Comparison of ENCODE assay signal across 7 mouse cellular contexts in the genomic region with DNA sequence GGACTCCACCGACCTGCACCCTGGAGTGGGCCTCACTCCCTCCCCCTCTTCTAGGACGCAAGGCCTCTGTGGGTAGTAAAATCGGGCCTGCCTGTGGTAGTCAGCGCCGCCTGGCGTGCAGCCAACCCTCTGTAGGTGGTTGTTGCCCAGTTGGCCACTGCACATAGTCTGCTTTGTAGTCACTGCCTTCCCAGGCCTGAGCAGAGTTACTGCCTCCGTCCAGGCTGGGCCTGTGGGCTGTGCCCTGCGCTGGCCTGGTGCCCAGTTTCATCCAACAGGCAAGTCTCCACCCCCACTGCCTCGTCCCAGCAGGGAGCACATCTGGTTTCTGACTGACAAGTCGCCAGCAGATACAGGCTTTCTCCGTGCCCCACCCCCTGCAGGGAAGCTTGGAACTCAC. TPM values are rescaled to one million over a fixed set of nuclear protein-coding genes. Genes with fewer than 3 reads are reported as not detected.
DNase-seq lines count a peak whose midpoint lies in the region; ATAC-seq and TF ChIP-seq lines count a peak whose summit lies in the region.

No protein-coding gene starts in this region.

- no peak for TF ChIP-seq CTCF in left cerebral cortex, adult 2 months (IDR thresholded peaks at IDR 0.05)

- no peaks in the 10 kb centered on the region for H3K9me3 ChIP-seq in intestine, embryonic 15.5 days
- no peaks in the 10 kb centered on the region for H3K9me3 ChIP-seq in stomach, embryonic 15.5 days

- H3K4me2 ChIP-seq in intestine, embryonic 15.5 days (replicated peaks) = no peak overlapping the region
- no peak overlapping the region for H3K4me2 ChIP-seq in stomach, embryonic 15.5 days

- no peak overlapping the region for H3K27ac ChIP-seq in intestine, embryonic 15.5 days
- no peak overlapping the region for H3K27ac ChIP-seq in left cerebral cortex, adult 2 months
- no peak overlapping the region for H3K27ac ChIP-seq in stomach, embryonic 15.5 days

- intact Hi-C loops in gastrocnemius, postnatal 14 days (cut with DNase I; ENCODE audit: low total_unique reads) = no loop called here
- intact Hi-C loops in left cerebral cortex, adult 2 months (cut with DNase I) = no loop called here

- no peaks in the 10 kb centered on the region for H3K27me3 ChIP-seq in intestine, embryonic 15.5 days (replicated peaks)
- H3K27me3 ChIP-seq in stomach, embryonic 15.5 days (replicated peaks) = no peaks in the 10 kb centered on the region

- peaks cover 10% of the 10 kb centered on the region for H3K4me1 ChIP-seq in intestine, embryonic 15.5 days (replicated peaks)
- peaks cover 8% of the 10 kb centered on the region for H3K4me1 ChIP-seq in stomach, embryonic 15.5 days

- no peak overlapping the region for H3K9ac ChIP-seq in intestine, embryonic 15.5 days
- no peak overlapping the region for H3K9ac ChIP-seq in stomach, embryonic 15.5 days

- no peaks in the 10 kb centered on the region for H3K36me3 ChIP-seq in intestine, embryonic 15.5 days
- H3K36me3 ChIP-seq in stomach, embryonic 15.5 days = no peaks in the 10 kb centered on the region

- WGBS in intestine, embryonic 15.5 days = 39% methylated on average over 11 of the region's 11 CpGs
- 36% methylated on average over 11 of the region's 11 CpGs for WGBS in stomach, embryonic 15.5 days

- DNase-seq in adrenal gland, adult 8-10 months = peak; percentile 67
- DNase-seq in cerebellum, postnatal 36 days = peak; percentile 46 to 62
- peak; percentile 50 for DNase-seq in gastrocnemius, postnatal 14 days
- peak; percentile 56 to 67 for DNase-seq in left cerebral cortex, adult 2 months (ENCODE audit: extremely low spot score in 1 of 2, low spot score in 2 of 2)

- no peak overlapping the region for H3K4me3 ChIP-seq in intestine, embryonic 15.5 days (replicated peaks)
- no peak overlapping the region for H3K4me3 ChIP-seq in left cerebral cortex, adult 2 months
- H3K4me3 ChIP-seq in stomach, embryonic 15.5 days (replicated peaks) = no peak overlapping the region

- ATAC-seq in intestine, embryonic 15.5 days = peak; percentile 82
- peak; percentile 59 for ATAC-seq in megakaryocyte-erythroid progenitor cell, adult 5-6 weeks (replicated peaks; ENCODE audit: low FRiP score, low TSS enrichment, poor library complexity, severe bottlenecking)
- ATAC-seq in stomach, embryonic 15.5 days (ENCODE audit: insufficient read depth, low FRiP score, low read depth) = peak; percentile 83

RNA-seq across cellular contexts. Expression of gene Nat10, which starts 54.8 kb away (rescaled TPM):
- total RNA-seq in adrenal gland, adult 8-10 months (2022) = 10 to 100 TPM; 33.8 to 61.8 (median 48.4) TPM
- total RNA-seq in gastrocnemius, postnatal 14 days (2021) = 10 to 100 TPM; 15.0 to 18.6 TPM
- polyA plus RNA-seq in intestine, embryonic 15.5 days (2015; fragmentation: Nextera tagmentation; extraction: Ambion mirVana) = 32.7 and 33.2 TPM in 2 replicates
- 10 to 100 TPM; 30.1 to 35.8 TPM for total RNA-seq in left cerebral cortex, adult 2 months (2021)
- total RNA-seq in megakaryocyte-erythroid progenitor cell, adult 5-6 weeks (2014; fragmentation: Nextera tagmentation) = 72.5 and 104 TPM in 2 replicates
- total RNA-seq in megakaryocyte-erythroid progenitor cell, adult 5-6 weeks (2017) = 75.1 and 125 TPM in 2 replicates
- polyA plus RNA-seq in stomach, embryonic 15.5 days (2015; fragmentation: Nextera tagmentation; extraction: Ambion mirVana) = 25.0 and 27.6 TPM in 2 replicates
